Mouse (Mus musculus) frontal cortex, postnatal 36 days (tissue): ENCODE measurements at regions not wholly inside any gene's neighbourhood (a gene's known extent, or its start where the extent isn't known, plus 50 kb on each side); places are given as distances from the start of the nearest gene placed in this dataset.

Source experiments
- DNase-seq, 2 experiments: peaks; one replicate each; pipeline ENCODE4 v3.0.0; 2022; ENCODE audit warnings: low spot score in 2 of 2

DNA sequence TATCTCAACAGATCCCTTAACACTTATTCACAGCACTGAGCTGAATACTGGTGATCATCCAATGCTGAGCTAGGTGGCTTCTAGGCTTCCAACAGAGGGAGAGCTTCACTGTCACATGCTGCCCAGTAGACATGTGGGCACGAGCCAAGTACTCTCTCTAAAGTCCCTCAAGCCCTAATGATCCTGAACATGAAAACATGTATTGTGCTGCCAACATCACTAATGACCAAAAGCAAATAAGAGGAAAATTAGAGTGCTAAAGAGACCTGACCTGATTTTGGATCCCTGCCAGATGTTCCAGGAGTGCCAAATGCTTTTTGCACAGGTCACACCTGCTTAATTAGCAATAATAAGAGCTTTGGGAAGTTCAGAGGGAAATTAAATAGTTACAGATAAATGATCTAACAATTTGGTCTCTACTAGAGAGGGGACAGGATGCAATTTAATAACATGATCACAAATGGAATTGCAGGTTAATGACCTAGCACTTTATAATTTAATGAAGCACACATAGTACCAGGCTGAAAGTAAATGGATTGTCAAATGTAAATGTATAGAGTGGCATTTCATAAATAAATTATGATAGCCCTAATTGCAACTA lies 215.6 kb upstream of the Ins1 start:
- no peak for DNase-seq

DNA sequence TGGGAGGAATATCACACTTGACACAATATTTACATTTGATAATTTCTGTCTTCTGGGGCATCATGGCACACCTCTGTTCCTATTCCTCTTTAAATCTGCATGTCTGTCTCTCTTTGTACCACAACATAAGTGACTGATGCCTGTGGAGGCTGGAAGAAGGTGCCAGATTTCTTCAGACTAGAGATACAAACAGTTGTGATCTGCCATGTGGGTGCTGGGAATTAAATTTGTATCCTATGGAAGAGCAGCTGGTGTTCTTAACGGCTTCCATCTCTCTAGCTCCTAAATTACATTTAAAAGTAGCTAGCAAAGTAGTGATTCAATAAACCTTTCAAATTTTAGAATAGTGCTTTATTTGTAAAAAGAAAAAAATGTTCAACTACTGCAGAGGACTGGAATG lies 195.3 kb upstream of the Ins1 start:
- peak in 1 of 2 experiments; percentile 62 for DNase-seq

DNA sequence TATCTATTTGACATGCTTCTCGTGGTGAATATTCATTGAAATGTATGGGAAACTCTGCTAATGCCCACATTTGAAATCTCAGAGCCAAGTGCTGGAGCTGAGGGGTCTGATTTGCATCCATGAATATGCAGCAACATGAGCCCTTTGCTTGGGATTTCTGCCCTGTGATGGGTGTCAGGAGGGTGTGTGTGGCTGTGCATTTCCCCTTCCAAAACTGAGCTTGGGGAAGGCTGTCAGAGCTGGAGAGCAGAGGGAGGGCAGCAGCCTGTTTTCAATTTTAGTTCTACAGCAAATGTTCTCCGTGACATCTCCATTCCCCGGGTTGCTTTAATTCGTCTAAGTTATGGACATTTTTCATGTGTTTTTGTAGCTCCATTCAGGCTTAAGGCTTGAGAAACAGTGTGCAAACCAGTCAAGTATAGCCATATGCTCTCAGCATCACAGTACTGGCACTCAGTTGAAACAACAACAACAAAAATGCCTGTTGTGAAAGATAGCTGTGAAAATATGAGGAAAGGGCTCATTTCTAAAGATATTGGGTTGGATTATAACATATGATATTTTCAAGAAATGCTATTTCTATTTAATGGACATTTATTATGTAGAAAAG lies 194.1 kb upstream of the Ins1 start:
- peak in 1 of 2 experiments; percentile 6 for DNase-seq

DNA sequence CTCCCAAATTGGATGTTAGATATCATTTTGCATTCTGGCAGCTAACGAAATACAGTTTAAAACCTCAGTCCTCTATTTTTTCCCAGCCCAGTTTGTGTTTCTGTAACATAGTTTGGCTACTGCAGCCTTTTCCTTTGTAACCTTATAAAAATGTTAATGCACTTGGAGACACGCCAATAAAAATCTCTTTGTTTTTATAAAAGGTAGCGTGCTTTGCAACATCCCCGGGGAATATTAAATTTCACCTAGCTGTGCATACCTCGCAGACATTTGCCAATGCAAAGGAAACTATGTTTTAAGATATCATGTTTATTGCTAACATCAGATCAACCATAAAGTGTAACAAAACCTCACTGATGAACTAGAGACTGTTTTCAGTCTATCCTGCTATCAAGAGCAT lies 192.9 kb upstream of the Ins1 start:
- DNase-seq: no peak

DNA sequence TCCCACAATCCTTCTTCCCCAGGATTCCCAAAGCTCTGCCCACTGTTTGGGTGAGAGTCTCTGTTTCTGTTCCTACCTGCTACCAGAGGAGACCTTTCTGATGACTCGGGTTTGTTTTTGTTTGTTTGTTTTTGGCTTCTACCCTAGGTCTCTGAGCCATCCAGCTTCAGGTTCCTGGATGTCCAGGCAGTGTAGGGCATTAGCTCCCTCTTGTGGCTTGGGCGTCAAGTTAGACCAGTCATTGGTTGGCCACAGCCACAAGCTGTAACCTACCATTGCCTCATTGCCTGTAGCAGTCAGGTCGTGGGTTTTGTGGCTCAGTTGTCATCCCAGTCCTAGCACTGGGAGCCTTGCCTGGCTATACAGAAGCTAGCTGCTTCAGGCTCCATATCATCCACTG lies 185.1 kb upstream of the Ins1 start:
- no peak for DNase-seq

DNA sequence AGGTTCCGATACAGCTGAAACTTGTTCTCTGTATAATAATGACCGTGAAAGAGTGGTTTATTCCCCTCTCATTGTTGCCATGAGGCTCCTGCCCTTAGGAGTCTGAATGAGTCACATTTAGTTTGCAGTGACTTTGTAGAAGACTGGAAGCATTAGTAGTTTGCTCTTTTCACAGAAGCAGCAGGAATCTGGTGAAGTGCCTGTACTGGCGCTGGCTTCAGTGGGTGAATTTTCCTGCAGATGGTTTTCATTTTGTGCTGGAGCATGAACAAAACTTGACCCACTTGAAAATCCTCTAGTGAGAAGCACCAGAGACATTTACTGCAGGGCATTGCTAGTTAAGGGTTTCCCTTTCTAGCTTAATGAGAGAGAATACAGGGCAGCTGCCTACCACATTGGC lies 151.7 kb upstream of the Ins1 start:
- DNase-seq: peak in 1 of 2 experiments; percentile 8
